Mouse (Mus musculus) naive thymus-derived CD4-positive, alpha-beta T cell, adult 2 months (primary cell): ENCODE measurements around the gene Tom1.

Source experiments
- DNase-seq: peaks from one replicate; pipeline ENCODE4 v3.0.0-alpha.2; 2011; ENCODE audit warnings: low read depth

The Tom1 gene

GRCm38 (mm10) chr8:75033511-75034243 is at the start of gene Tom1:
Gene Tom1, plus strand, starts transcription at chr8:75033705.
- DNase-seq, result peak; percentile 100

- no peak for DNase-seq
These were observed 46.1 kb upstream of the Tom1 start for GRCm38 (mm10) chr8:74987436-74987835.

GRCm38 (mm10) chr8:74990021-74990420 is 43.5 kb upstream of the Tom1 start:
- DNase-seq, result no peak

- no peak for DNase-seq
These were observed 40.4 kb upstream of the Tom1 start, which contains the start of gene Hmgxb4 for GRCm38 (mm10) chr8:74993081-74993474. Gene Hmgxb4, plus strand, starts transcription at chr8:74993356.

GRCm38 (mm10) chr8:74993475-74994451 is 39.7 kb upstream of the Tom1 start:
- DNase-seq, result peak; percentile 93

GRCm38 (mm10) chr8:74994540-74994939 is 39.0 kb upstream of the Tom1 start:
- no peak for DNase-seq

- DNase-seq, result no peak
These were observed 33.1 kb upstream of the Tom1 start for GRCm38 (mm10) chr8:75000431-75000830.

GRCm38 (mm10) chr8:75008826-75009225 is 24.7 kb upstream of the Tom1 start:
- no peak for DNase-seq

GRCm38 (mm10) chr8:75013557-75013956 is 19.9 kb upstream of the Tom1 start:
- DNase-seq, result no peak

- DNase-seq, result no peak
These were observed 19.5 kb upstream of the Tom1 start for GRCm38 (mm10) chr8:75013964-75014363.

GRCm38 (mm10) chr8:75015981-75016380 is 17.5 kb upstream of the Tom1 start:
- no peak for DNase-seq

- DNase-seq, result no peak
These were observed 17.1 kb upstream of the Tom1 start for GRCm38 (mm10) chr8:75016422-75016821.

GRCm38 (mm10) chr8:75018274-75018972 is 15.1 kb upstream of the Tom1 start:
- DNase-seq, result no peak

GRCm38 (mm10) chr8:75023660-75024316 is 9.7 kb upstream of the Tom1 start:
- DNase-seq, result peak; percentile 29

GRCm38 (mm10) chr8:75025809-75026208 is 7.7 kb upstream of the Tom1 start:
- no peak for DNase-seq

GRCm38 (mm10) chr8:75030453-75031024 is 3.0 kb upstream of the Tom1 start:
- no peak for DNase-seq

- DNase-seq, result no peak
These were observed 544 bp upstream of the Tom1 start for GRCm38 (mm10) chr8:75032961-75033360.

GRCm38 (mm10) chr8:75034285-75034684 is 780 bp downstream of the Tom1 start:
- no peak for DNase-seq

- DNase-seq, result no peak
These were observed 2.1 kb downstream of the Tom1 start for GRCm38 (mm10) chr8:75035640-75036039.

GRCm38 (mm10) chr8:75038497-75038896 is 5.0 kb downstream of the Tom1 start:
- no peak for DNase-seq

- DNase-seq, result no peak
These were observed 6.2 kb downstream of the Tom1 start for GRCm38 (mm10) chr8:75039754-75040153.
